Mouse (Mus musculus) E14TG2a.4 (cell line): Measurements from ENCODE around the gene Syf2.

Source experiments
- CTCF ChIP-seq: conservative IDR thresholded peaks from 2 replicates; pipeline ENCODE4 v1.5.1; 2014; ENCODE audit warnings: low read length
- NANOG ChIP-seq: IDR thresholded peaks from 2 replicates; pipeline ENCODE4 v1.6.1; 2014; ENCODE audit warnings: borderline replicate concordance, low read length, mixed read lengths
- POU5F1 ChIP-seq: IDR thresholded peaks from 2 replicates; pipeline ENCODE4 v1.6.1; 2014; ENCODE audit warnings: low read length, borderline replicate concordance

DNA sequence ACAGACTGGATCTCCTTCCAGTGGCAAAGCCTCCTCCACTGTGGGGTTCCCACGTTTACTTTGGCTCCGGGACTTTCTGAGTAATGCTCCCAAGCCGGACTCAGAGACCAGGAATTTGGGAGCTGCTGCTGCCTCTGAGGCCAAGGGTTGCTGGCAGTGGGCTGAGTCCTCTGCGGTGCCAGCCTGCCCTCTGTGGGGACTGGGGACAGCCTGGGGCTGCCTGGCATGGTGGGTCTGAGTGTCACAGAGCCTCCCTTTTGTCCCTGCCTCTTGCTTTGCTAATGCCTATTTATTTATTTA, 55.6 kb downstream of the Syf2 start:
- TF ChIP-seq CTCF (no peak), NANOG (no peak), POU5F1 (no peak)
